Mouse (Mus musculus): ENCODE results near the gene Gm34653.

The Gm34653 gene

GRCm38 (mm10) chr2:34884186-34884585 lies 51.4 kb downstream of the Gm34653 start:
- DNase-seq (ENCODE audit: low spot score), result no peak

All from spleen, adult 12 weeks (tissue).